Mouse (Mus musculus) bone marrow macrophage, adult 2 months (primary cell): Measurements from ENCODE around the gene D6Ertd527e.

Experiments
- CTCF ChIP-seq: IDR thresholded peaks from 2 replicates; pipeline ENCODE4 v1.5.1; 2012; ENCODE audit warnings: low read depth, mild to moderate bottlenecking, low read length, moderate library complexity
- POLR2A ChIP-seq: IDR thresholded peaks from 2 replicates; pipeline ENCODE4 v1.6.1; 2012; ENCODE audit warnings: mild to moderate bottlenecking, low read depth, low read length, borderline replicate concordance

- TF ChIP-seq POLR2A = no peak
- no peak for TF ChIP-seq CTCF
Measured at GRCm38 (mm10) chr6:87158062-87158623, 53.6 kb downstream of the D6Ertd527e start.
